Mouse (Mus musculus): ENCODE results near the gene Olfr31.

The Olfr31 gene

DNA sequence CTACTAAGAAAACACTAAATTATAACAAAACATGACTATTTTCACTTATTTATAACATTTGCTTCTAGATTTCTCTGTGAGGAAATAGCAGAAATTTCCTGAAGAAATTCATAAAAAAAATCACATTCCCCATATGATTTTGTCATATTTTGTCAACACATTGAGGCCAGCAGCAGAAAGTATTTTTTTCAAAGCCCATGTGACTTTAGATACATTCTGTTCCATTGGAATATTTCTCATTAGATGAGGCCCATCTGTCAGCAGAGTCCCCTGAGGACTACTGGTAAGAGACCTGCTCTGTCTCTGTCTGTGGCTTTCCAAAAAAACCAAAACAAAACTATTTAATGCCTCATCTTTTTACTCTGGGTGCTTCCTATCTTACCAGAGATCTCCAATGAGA, at the start of gene Olfr31:
Olfr31 (plus strand) TSS at position 301 of the 400 bp plus-strand sequence.
- DNase-seq (ENCODE audit: low read depth): no peak

DNA sequence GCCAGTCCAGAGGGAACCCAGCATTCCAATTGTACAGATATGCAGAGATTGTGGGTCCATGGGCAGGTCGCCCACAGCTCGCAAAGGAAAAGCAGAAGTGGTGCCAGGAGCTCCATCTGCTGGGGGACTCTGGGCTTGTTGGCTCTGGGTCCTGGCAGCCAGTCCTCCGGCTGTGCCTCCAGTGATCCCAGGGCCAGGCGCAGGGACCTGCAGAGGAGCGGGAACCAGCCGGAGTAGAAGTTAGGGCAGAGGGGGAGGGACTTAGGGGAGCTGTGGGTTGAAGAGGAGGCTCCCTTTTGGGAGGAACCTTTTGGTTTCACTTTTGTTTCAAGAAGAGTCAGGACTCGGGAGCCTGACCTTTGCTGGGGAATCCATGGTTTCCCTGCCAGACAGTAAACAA, 28.2 kb upstream of the Olfr31 start:
- DNase-seq (ENCODE audit: low read depth): peak; percentile 77

DNA sequence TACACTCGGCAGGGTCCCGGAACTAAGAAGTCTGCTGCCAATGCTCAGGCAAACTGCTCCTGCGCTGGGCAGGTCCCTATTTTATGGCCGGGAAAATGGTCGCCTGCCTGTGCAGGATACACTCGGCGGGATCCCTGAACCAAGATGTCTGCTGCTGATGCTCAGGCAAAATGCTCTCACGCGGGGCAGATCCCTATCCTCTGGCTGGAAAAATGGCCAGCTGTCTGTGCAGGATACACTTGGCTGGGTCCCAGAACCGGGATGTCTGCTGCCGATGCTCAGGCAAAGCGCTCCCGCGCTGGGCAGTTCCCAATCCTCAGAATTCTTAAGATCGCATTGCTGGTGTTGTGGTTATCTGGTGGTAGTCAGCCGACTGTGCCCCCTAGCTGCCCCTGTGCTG, 13.7 kb upstream of the Olfr31 start:
- no peak for DNase-seq (ENCODE audit: low read depth)

GRCm38 (mm10) chr14:14309416-14309815, 13.2 kb upstream of the Olfr31 start:
- DNase-seq (ENCODE audit: low read depth): no peak

DNA sequence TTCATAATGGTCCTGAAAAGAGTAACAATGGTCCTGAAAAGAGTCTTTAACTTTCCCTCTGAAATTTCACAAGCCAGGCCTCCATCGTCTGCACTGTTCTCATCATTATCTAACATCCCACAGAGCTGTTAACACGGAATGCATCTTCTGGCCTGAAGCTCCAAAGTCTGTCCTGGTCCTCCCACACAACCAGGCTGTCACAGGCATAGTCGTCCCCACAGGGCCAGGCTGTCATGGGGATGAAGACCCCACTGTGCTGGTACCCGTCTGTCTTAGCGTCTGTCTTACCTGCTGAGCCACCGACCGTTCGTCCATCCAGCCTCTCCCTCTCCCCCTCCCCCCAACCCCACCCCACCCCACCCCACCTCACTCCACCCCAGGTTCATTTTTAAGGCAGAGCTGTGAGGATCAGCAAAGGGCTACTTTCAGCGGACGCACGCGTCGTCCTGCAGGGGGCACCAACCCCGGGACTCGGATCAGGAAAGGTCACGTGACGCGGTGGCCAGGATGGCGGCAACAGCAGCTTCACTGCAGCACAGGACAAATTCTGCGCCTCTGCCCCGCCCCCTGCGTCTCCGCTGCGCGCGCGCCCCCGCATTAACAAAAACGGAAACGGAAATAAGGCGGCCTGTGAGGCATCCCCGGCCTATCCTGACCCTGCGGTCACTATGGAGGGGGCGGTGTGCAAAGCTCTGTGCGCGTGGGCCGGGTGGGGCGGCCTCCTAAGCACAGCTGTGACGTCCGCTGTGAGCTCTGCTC, 22.7 kb downstream of the Olfr31 start:
- peak; percentile 77 for DNase-seq (ENCODE audit: low read depth)

DNA sequence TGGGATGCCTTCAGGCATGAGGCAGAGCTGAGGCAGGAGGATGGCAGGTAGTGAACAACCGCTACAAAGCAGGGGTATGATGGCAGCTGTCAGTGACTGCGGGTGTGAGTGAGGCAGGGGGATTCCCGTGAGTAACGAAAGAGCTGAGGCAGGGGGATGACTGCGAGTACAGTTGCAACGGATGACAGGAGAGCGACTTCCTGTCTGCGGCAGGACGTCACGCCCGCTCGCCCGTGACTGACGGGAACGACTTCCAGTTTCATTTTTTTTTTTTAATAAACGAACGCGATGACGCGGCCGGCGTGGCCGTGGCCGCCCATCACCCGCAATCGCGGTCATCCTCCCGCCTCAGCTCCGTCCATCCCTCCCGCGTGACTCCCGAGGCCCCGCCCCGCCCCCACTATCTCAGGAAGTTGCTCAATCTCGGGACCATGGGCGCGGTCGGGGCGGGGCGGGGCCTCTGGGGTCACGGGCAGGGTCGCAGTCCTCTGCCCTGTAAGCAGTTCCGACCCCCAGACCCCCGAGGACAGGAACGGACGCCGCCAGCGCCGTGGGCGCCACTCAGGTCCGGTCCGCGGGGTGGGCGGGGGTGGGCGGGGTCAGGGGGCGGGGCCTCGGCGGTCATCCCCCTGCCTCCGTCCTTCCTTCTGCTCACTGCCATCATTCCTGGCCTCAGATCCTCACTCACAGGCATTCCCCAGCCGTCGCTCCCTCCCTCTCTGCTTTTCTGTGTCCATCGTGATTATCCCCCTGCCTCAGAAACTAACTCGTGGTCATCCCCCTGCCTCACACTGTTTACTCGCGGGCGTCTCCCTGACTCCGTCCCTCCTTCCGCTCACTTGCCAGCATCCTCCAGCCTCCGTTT, 23.6 kb downstream of the Olfr31 start, which contains the start of gene Il3ra:
Il3ra (plus strand) TSS at position 328 of the 865 bp plus-strand sequence.
- DNase-seq (ENCODE audit: low read depth): peak; percentile 74

GRCm38 (mm10) chr14:14346813-14347100, 24.1 kb downstream of the Olfr31 start:
- no peak for DNase-seq (ENCODE audit: low read depth)

- peak; percentile 13 for DNase-seq (ENCODE audit: low read depth)
These were observed 24.7 kb downstream of the Olfr31 start for GRCm38 (mm10) chr14:14347151-14347835.

- peak; percentile 2 for DNase-seq (ENCODE audit: low read depth)
These were observed 25.4 kb downstream of the Olfr31 start for GRCm38 (mm10) chr14:14347836-14348621.

DNA sequence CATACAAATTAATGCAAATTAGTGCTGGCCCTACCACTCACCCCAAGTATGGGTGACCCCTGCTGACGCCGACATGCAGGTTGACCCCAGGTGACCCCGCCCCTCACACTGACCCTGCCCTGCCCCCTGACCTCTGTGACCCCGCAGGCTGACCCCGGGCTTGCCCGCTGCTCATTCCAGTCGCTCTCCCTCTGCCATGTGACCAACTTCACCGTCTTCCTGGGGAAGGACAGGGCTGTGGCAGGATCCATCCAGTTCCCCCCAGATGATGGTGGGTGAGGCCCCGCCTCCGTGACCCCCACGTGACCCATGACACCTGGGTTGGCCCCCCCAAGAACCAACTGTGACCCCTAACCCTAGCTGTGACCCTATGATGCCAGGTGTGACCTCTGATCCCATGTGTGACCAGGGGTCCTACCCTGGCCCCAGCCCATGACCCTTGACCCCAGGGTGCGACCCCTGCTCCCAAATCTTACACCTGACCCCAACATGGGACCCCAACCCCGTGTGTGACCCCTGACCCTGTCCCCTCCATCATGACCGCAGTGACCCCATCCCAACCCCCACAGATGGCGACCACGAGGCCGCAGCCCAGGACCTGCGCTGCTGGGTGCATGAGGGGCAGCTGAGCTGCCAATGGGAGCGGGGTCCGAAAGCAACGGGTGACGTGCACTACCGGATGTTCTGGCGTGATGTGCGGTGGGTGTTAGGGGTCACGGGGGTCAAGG, 26.2 kb downstream of the Olfr31 start:
- no peak for DNase-seq (ENCODE audit: low read depth)

DNA sequence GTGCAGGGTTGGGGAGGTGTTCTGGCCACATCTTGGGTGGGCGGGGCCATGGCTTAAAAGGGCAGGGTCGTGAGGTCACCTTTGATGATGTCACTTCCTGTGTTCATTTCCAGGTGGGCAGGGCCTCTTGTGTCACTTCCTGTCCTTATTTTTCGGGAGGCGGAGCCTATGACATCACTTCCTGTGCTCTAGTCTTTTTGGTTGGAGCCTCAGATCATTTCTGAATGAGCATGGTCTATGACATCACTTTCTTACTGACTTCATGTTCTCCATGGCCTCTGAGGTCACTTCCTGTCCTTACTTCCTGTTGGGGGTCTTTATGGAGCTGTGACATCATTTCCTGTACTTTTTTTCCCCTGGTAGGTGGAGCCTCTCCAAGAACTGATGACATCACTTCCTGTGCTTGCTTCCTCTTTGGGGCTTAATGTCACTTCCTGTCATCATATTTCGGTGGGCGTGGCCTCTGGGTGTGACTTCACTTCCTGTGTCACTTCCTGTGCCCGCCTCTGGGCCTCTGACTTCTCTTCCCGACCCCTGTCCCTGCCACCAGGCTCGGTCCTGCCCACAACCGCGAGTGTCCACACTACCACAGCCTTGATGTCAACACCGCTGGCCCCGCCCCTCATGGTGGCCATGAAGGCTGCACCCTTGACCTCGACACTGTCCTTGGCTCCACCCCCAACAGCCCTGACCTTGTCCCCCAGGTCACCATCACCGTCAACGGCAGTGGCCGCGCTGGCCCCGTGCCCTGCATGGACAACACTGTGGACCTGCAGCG, 27.0 kb downstream of the Olfr31 start:
- DNase-seq (ENCODE audit: low read depth): peak; percentile 5

GRCm38 (mm10) chr14:14350263-14351147, 27.9 kb downstream of the Olfr31 start:
- DNase-seq (ENCODE audit: low read depth): no peak

- no peak for DNase-seq (ENCODE audit: low read depth)
These were observed 28.5 kb downstream of the Olfr31 start for GRCm38 (mm10) chr14:14351148-14351455.

DNA sequence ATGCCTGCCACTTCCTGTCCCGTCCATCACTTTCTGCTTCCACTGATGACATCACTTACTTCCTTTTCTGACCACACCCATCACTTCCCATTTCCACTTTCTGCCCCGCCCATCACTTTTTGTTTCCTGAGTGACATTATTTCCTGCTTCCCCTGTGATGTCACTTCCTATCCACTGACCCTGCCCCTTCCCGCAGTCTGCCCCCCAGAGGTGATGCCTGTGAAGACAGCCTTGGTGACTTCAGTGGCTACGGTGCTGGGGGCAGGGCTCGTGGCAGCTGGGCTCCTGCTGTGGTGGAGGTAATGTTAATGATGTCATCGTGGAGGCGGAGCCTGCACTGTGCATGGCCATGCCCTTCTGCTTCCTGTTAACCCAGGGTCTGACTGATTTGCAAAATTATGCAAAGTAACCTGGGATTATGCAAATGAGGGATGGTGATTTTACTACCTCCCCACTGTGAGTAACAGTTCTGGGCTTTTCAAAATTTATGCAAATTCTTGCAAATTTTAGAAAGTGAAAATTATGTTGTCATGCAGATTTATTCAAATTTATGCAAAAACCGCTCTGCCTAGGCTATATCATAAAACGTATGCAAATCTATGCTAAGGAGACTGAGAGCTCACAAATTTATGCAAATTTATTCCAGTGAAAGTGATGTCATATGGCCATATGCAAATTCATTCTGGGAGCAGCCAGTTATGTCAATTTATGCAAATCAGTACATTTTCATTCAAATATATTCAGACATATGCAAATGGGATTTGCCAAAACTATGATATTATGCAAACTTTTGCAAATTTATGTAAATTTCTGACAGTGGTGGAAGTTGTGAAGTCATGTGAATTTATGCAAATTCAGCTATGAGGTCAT, 29.3 kb downstream of the Olfr31 start:
- no peak for DNase-seq (ENCODE audit: low read depth)

- no peak for DNase-seq (ENCODE audit: low read depth)
These were observed 30.0 kb downstream of the Olfr31 start for GRCm38 (mm10) chr14:14352606-14353005.

GRCm38 (mm10) chr14:14353081-14353732, 30.6 kb downstream of the Olfr31 start:
- no peak for DNase-seq (ENCODE audit: low read depth)

DNA sequence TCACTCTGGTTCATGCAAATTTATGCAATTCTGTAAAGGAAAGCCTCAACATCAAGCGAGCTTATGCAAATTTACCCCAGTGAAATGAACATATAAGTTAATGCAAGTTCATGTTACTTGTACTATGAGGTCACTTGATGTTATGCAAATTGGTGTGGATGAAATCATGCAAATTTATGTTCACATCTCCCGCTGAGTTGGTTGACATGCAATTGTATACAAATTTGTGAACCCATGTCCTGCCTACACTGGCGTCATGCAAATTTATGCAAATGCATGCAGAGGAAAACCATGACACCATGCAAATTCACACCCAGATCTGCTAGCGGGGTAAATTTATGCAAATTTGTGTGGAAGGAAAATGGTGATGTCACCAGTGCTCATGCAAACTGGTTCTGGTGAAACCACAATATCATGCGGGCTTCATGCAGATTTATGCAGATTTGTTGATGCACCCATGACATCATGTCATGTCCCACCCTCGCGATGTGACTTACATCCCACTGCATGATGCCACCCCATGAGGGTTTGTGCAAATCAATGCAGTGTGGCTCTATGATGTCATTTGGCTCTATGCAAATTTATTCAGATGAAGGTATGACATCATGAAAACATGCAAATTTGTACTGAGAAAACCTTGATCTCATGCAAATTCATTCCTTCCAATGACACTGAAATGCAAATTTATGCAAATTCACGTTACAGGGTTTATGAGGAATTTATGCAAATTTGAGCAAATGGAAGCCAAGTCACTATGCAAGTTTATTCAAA, 31.3 kb downstream of the Olfr31 start:
- no peak for DNase-seq (ENCODE audit: low read depth)
